Mouse (Mus musculus) bone marrow macrophage, adult 2 months (primary cell): ENCODE measurements around the gene Unc93b1.

Experiments used
- CTCF ChIP-seq: IDR thresholded peaks from 2 replicates; pipeline ENCODE4 v1.5.1; 2012; ENCODE audit warnings: low read depth, mild to moderate bottlenecking, low read length, moderate library complexity
- POLR2A ChIP-seq: IDR thresholded peaks from 2 replicates; pipeline ENCODE4 v1.6.1; 2012; ENCODE audit warnings: mild to moderate bottlenecking, low read depth, low read length, borderline replicate concordance

GRCm38 (mm10) chr19:3903648-3904362 is 31.2 kb upstream of the Unc93b1 start:
- TF ChIP-seq POLR2A, result no peak
- no peak for TF ChIP-seq CTCF
